Mouse (Mus musculus) erythroblast, embryonic 14.5 days (primary cell): ENCODE data around the gene Zbtb3.

Experiments used
- GATA1 ChIP-seq: IDR thresholded peaks from 2 replicates; pipeline ENCODE4 v1.6.1; 2012; ENCODE audit warnings: low read length, inconsistent platforms, mixed read lengths
- TAL1 ChIP-seq: IDR thresholded peaks from 3 replicates; pipeline ENCODE4 v1.6.1; 2012; ENCODE audit warnings: low read length, inconsistent platforms, mixed read lengths

DNA sequence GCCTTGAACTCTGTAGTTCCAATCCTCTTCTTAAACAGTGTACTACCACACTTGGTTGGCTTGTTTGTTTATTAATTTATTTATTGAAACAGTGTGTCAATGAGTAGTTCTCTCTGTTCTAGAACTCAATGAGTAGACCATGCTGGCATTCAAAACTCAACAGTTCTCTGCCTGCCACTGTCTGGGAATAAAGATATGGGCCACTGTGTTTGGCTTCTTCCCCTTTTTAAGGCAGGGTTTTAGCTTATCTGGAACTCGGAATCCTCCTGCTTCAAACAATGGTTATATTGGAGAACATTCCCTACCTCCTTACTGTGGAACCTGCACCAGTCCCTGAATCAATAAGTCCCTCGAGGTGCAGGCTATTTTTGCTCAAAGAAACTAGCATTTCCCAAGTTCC, 43.5 kb upstream of the Zbtb3 start:
- TF ChIP-seq GATA1 (no peak), TAL1 (no peak)
